Mouse (Mus musculus): Measurements from ENCODE around the gene Sort1. TPM values are rescaled to one million over a fixed set of nuclear protein-coding genes. Genes with fewer than 3 reads are reported as not detected.

Sort1 gene
- polyA plus RNA-seq, 1 experiment from 2014 or later: 15.9 TPM

DNA sequence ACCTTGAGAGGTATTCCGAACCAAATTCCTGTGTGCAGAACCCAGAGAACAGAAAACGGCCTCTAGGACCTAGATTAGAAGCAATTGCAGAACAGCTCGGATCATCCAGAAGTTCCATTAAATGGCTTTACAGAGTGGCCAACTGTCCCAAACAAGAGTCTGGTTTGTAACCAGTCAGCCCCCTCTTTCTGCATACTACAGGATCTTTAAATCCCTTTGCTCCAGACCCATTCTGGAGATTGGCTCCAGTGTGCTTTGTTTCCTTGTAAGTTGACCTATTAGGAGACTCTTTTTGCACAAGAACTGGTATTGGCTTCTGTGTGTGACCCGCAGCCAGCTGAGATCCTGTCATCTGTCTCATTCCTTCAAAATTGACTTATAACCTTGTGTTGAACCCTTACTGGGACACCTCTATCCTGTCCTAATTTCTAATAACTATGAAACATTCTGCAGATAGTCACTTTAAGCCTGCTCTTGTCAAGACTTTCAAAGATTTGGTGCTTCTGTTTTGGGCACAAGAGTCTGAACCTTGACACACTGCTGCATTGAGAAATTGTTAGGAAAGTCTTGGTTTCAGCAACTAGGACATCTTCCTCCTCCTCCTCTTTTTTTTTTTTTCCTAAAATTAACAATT lies 1.3 kb downstream of the Sort1 start:
- H3K36me3 ChIP-seq: peaks cover 3% of the 10 kb centered on the region; the same call in 1 of the 2 replicates
- peak overlapping the region; percentile 96 for H3K4me3 ChIP-seq
- peaks cover 65% of the 10 kb centered on the region for H3K4me1 ChIP-seq (replicated peaks)
- H3K9me3 ChIP-seq: no peaks in the 10 kb centered on the region
- H3K27me3 ChIP-seq: no peaks in the 10 kb centered on the region
- 55% methylated on average over 4 of the region's 4 CpGs for WGBS
- H3K4me2 ChIP-seq: peak overlapping the region; percentile 76
- no peak for ATAC-seq (ENCODE audit: low FRiP score)
- no peak overlapping the region for H3K27ac ChIP-seq
- peak overlapping the region; percentile 98 for H3K9ac ChIP-seq

DNA sequence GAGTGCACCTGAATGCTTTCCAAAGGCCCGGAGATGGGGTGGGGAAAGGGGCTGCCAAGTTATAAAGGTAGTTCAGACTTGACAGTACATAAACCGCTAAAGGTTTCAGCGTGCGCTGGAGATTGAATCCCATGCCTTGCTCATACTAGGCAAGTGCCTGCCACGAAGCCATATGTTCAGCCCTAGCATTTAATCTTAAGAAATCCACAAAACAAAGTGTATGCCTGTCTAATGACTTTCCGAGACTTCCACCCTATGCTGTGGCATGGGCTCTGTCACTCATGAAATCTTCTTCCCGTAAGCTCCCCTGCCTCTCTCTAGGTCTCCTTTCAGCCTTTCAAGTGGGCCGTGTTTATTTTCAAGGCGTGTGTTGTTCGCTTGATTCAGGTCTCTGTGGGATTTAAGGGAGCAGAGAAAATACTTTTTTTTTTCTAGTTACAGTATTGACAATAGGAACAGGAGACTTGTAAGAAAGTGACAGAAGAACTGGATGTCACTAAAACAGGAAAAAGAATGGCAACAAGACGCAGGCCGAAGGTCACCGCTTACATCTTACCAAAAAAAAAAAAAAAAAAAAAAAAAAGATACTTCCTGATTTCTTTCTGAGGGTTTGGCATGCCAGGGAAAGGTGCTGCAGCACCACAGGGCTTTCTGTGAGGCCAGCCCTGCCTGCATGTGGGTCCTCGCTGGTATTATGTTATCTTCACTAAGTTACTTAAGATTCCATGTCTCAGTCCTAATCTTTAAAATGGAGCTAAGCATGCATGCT lies 3.0 kb downstream of the Sort1 start:
- peaks cover 80% of the 10 kb centered on the region for H3K4me1 ChIP-seq (replicated peaks)
- WGBS: 56% methylated on average over 14 of the region's 14 CpGs
- H3K27ac ChIP-seq: 0 out of 2 replicates have a peak overlapping the region, but pooled peaks have one; percentile 8
- peak overlapping the region; percentile 76 for H3K4me2 ChIP-seq
- H3K4me3 ChIP-seq: 0 out of 2 replicates have a peak overlapping the region, but pooled peaks have one; percentile 6
- no peak for ATAC-seq (ENCODE audit: low FRiP score)
- H3K27me3 ChIP-seq: no peaks in the 10 kb centered on the region
- H3K9ac ChIP-seq: peak overlapping the region; percentile 98
- H3K36me3 ChIP-seq: no peaks in the 10 kb centered on the region
- no peaks in the 10 kb centered on the region for H3K9me3 ChIP-seq

DNA sequence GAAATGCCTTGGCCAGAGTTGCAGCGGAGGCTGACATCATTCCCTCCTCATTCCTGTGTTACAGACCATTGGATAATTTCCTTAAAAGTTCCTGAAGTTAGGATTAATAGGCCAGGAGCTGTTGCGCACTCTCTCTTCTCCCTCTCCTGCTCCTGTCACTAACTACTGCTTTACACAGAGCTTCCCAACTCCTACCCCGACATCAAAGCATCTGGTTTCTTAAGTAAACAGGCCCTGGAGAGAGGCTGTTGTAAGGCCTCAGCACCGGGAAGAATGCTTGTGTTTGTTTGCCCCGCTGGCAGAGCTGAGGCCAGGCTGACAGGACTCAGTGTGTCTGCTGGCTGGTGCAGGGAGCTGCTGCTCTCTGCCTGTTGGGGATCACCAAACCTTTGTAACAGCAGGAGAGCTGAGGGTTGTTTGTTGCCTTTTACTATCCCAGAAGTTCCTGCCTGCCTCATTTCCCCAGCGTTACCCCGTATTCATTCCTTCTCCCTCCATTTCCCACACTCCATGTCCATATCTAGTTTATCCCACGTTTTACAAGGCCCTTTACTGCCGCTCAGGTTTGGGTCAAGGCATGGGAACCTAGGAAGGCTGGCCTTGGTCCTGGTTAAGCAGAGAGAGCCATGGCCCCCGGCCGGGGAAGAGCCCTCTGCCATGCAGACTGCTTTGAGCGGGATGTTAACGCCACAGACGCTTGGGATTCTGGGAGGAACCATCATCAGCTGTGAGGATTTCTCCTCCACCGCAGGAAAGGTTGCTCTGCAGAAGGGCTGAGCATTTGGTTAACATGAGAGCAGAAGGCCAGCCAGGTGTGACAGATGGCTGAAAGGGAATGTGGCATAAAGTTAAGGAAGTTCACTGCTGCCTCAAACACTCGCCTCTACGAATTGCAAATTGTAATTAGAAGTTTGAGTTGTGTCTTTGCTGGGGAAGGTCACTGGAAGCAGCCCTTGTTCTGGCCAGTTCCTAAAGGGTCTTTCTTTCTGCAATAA lies 4.2 kb downstream of the Sort1 start:
- peak overlapping the region; percentile 68 for H3K9ac ChIP-seq
- peak overlapping the region; percentile 83 for H3K27ac ChIP-seq
- H3K4me1 ChIP-seq (replicated peaks): peaks cover 76% of the 10 kb centered on the region
- no peaks in the 10 kb centered on the region for H3K27me3 ChIP-seq
- no peaks in the 10 kb centered on the region for H3K9me3 ChIP-seq
- H3K36me3 ChIP-seq: no peaks in the 10 kb centered on the region
- peak overlapping the region; percentile 46 for H3K4me2 ChIP-seq
- no peak for ATAC-seq (ENCODE audit: low FRiP score)
- H3K4me3 ChIP-seq: peak overlapping the region; percentile 6
- WGBS: 11% methylated on average over 17 of the region's 17 CpGs

DNA sequence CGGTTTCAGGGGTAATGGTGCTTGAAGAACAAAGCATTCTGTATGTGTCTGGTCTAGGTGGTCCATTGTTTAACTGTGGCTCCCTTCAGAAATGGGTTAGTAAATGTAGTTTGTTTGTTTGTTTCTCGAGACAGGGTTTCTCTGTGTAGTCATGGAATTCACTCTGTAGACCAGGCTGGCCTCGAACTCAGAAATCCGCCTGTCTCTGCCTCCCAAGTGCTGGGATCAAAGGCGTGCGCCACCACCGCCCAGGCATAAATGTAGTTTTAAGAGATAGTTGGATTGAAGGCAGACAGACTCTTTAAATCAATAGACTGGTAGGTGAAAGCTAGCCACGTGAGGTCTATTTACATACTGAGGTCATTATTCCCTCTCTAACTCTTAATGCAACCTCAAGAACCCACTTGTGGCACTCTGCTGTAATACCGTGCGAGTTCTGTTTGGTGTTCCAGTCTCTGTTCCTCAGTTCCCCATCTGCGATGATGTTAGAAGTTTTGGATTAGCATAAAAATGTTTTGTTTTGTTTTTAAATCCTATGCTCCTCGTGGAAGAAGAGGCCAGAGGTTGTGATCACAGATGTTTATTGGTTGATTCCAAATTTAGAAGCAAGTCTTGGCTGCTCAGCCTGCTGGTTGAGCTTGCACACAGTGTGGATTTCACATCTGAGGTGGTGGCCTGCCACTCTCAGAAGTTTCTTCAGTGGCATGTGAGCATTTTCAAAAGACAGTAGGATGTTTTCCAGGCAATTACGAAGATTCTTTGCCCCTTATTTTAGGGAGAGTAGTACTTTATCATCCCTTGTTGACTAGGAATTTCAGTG lies 5.6 kb downstream of the Sort1 start:
- H3K27me3 ChIP-seq: no peaks in the 10 kb centered on the region
- H3K27ac ChIP-seq: no peak overlapping the region
- H3K4me2 ChIP-seq: no peak overlapping the region
- H3K4me1 ChIP-seq (replicated peaks): peaks cover 78% of the 10 kb centered on the region
- H3K9ac ChIP-seq: no peak overlapping the region
- H3K4me3 ChIP-seq: no peak overlapping the region
- no peaks in the 10 kb centered on the region for H3K9me3 ChIP-seq
- no peak for ATAC-seq (ENCODE audit: low FRiP score)
- whole genome bisulfite sequencing: 85% methylated on average over 13 of the region's 13 CpGs
- no peaks in the 10 kb centered on the region for H3K36me3 ChIP-seq

DNA sequence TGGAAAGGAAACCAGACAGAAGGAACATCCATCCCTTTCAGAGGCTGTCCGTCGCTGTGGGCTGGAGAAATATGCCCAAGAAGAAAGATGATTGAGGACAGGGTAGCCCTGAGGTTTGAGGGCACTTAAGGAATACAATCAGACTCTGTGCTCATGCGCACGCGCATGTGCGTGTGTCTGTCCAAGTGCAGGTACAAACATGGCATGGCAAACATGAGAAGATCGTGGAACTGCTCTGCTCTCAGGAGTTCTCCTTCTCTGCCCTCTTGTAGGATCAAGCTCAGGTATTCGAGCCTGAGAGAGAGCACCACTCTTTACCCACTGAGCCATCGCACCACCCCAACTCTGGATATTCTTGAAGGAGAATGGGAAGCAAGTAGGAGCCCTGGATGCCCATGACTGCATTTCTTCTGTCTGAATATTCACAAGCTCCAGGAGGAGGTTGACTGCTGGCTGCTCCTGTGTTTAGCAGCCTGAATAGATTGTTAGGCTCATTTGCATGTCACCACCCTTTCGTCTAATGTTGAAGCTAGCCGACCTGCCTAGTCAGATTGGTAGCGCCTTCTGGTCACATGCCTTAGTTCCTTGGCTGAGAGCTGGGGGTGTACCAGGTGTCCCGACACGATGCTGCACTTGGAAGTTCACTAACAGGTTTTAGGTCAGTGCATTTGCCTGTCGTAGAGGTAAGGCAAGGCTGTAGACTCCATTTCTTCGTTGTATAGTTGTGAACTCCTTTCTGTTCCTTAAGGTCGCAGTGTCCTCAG lies 7.3 kb downstream of the Sort1 start:
- WGBS: 65% methylated on average over 17 of the region's 17 CpGs
- H3K9me3 ChIP-seq: no peaks in the 10 kb centered on the region
- H3K4me3 ChIP-seq: no peak overlapping the region
- H3K9ac ChIP-seq: no peak overlapping the region
- H3K36me3 ChIP-seq: no peaks in the 10 kb centered on the region
- no peak overlapping the region for H3K4me2 ChIP-seq
- no peaks in the 10 kb centered on the region for H3K27me3 ChIP-seq
- no peak overlapping the region for H3K27ac ChIP-seq
- ATAC-seq (ENCODE audit: low FRiP score): no peak
- peaks cover 78% of the 10 kb centered on the region for H3K4me1 ChIP-seq (replicated peaks)

DNA sequence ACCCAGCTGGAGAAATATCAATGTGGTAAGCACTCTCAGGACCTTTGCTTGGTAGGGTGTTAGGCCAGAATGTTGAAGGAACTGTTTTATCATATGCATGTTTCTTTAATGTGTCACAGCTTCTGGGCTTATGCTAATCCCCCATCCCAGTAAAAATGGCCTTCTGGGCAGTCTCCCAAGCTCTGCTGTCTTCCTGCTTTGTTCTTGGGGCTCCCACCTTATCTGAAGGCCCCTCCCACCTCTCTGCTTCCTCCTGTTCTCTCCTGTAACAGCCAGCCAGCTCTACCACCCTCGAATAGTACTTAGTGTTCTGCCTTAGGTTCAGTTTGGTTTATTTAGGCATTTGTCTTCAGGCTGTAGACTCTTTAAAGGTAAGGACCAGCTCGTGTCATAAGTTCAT lies 10.5 kb downstream of the Sort1 start:
- Histone ChIP-seq H3K9ac (no peak overlapping the region), H3K4me3 (no peak overlapping the region), H3K27ac (no peak overlapping the region), H3K4me2 (no peak overlapping the region), H3K36me3 (no peaks in the 10 kb centered on the region), H3K4me1 (replicated peaks) (peaks cover 70% of the 10 kb centered on the region), H3K9me3 (no peaks in the 10 kb centered on the region), H3K27me3 (no peaks in the 10 kb centered on the region)
- 57% methylated on average over 2 of the region's 2 CpGs for WGBS
- ATAC-seq (ENCODE audit: low FRiP score): no peak

DNA sequence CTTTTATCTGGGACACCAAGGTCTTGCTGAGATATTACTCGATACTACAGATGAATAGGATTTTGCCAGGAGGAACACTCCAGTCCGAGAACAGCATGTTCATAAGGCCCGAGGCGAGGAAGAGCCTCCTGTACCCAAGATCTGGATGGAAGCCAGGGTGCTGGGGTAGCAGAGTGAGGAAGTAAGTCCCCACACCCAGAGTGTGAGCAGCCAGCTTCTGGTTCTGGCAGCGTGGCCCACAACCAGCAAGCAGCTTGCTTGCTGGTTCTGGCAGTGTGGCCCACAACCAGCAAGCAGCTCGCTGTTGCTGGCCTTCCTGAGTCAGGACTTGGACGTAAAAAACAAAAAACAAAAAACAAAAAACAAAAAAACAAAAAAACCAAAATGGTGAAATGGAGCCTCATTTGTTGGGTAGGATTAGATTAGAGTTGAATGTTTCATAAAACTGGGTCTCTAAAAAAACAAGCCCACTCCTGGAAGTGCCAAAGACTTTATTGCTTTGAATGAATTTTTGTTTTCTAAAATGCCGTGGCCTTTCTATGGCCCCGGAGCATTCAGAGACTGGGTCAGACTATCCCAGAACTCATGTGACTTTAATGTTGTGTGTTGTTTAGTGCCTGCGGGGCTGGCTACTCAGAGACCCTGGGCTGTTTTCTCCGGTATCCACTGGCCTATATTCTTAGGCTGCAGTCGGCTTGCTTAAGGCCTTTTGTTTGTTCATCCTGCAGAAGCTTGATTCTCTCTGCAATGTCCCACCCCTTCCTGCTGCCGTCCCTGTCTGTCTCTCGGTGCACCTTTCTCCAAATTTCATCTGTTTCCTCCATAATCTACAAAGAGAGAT lies 11.7 kb downstream of the Sort1 start:
- Histone ChIP-seq H3K9ac (peak overlapping the region; percentile 56), H3K4me3 (peak overlapping the region; percentile 14; the same call in 1 of the 2 replicates), H3K4me2 (peak overlapping the region; percentile 41), H3K27me3 (no peaks in the 10 kb centered on the region), H3K27ac (peak overlapping the region; percentile 80), H3K4me1 (replicated peaks) (peaks cover 61% of the 10 kb centered on the region), H3K9me3 (no peaks in the 10 kb centered on the region), H3K36me3 (no peaks in the 10 kb centered on the region)
- WGBS: 32% methylated on average over 14 of the region's 14 CpGs
- ATAC-seq (ENCODE audit: low FRiP score): peak; percentile 31; the same call in 1 of the 2 replicates

DNA sequence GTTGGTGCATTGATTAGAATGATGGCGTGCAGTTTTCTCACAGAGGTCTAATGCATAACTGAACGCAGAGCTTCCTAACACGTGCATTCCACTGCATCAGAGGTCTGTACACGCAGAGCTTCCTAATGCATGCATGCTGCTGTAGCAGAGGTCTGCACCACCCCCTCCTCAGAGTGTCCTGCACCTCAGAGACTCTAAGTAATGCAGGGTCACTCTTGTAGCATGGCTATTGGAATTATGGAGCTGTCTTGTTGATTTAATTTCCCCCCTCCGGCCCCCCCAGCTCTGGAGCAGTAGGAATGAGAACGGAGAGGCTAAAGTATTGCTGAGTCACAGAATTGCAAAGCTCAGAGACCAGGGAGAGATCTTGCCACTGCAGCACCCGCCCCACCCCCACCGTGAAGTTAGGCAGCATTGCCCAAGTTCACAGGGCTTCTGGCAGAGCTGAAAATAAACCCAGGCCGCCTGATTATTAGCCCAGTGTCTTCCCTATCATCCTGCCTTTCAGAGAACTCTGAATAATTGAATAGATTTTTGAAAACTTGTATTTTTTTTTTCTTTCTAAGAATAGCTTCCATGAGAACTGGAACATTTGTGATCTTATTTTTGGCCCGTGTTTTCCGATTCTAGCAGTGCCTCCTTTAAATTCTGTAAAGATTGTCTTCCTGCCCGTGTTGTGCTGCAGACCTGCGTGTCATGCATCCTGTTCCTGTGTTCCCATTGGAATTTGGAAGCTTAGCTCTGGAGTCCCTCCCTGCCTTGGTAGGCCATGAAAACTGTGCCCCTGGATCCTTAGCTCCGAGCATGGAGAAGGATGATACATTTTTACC lies 12.6 kb downstream of the Sort1 start:
- H3K36me3 ChIP-seq: 0 out of 2 replicates have a peak, but pooled peaks cover under 1% of the 10 kb centered on the region
- peak; percentile 81 for ATAC-seq (ENCODE audit: low FRiP score)
- 19% methylated on average over 14 of the region's 14 CpGs for WGBS
- peak overlapping the region; percentile 41 for H3K4me2 ChIP-seq
- H3K9ac ChIP-seq: peak overlapping the region; percentile 55
- H3K27ac ChIP-seq: peak overlapping the region; percentile 80
- no peaks in the 10 kb centered on the region for H3K9me3 ChIP-seq
- no peaks in the 10 kb centered on the region for H3K27me3 ChIP-seq
- H3K4me3 ChIP-seq: peak overlapping the region; percentile 14; the same call in 1 of the 2 replicates
- H3K4me1 ChIP-seq (replicated peaks): peaks cover 52% of the 10 kb centered on the region

DNA sequence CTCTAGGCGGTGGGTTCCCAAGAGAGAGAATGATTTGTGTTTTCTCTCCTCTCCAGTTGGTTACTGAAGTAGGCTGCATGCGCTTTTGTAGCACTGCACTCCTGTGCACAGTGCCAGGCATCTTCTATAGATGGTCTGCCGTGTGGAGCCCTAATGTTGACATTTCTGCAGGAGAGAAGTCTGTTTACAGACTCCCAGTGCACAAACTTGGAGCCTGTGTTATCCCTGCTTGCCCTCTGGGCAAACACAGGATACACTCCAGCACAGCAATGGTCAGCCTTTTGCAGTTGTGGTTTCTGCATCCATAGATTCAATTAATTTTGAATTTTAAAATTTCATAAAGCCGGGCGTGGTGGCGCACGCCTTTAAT lies 13.2 kb downstream of the Sort1 start:
- Histone ChIP-seq H3K4me1 (replicated peaks) (peaks cover 46% of the 10 kb centered on the region), H3K4me2 (no peak overlapping the region), H3K4me3 (no peak overlapping the region), H3K9ac (peak overlapping the region; percentile 35; the same call in 1 of the 2 replicates), H3K27me3 (no peaks in the 10 kb centered on the region), H3K36me3 (0 out of 2 replicates have a peak, but pooled peaks cover 5% of the 10 kb centered on the region), H3K9me3 (no peaks in the 10 kb centered on the region), H3K27ac (peak overlapping the region; percentile 66)
- no peak for ATAC-seq (ENCODE audit: low FRiP score)
- WGBS: 68% methylated on average over 7 of the region's 7 CpGs

All from hindbrain, embryonic 13.5 days (tissue).